Mouse (Mus musculus) liver, embryonic 15.5 days (tissue): Measurements from ENCODE around the gene Xirp2. TPM values are rescaled to one million over a fixed set of nuclear protein-coding genes. Genes with fewer than 3 reads are reported as not detected.
"Not testable (repeated sequence)": the region's sequence is repeated elsewhere in the genome, so short reads cannot be mapped to it uniquely, and the experiment has no call there.

Experiments
- ATAC-seq: fragments of 200-750 bp; cut with Nextera tagmentation; 2 replicates; pipeline ENCODE4 v1.8.0; 2017; ENCODE audit warnings: moderate number of reproducible peaks, mild to moderate bottlenecking, moderate library complexity; ENCODE audit not compliant: insufficient read depth
- H3K27ac ChIP-seq: fragments of 300-500 bp; sonication (generic); replicated peaks from 2 replicates; pipeline ENCODE4 v1.5.1; 2015; ENCODE audit warnings: mild to moderate bottlenecking, inconsistent platforms
- H3K27me3 ChIP-seq: fragments of 300-500 bp; sonication (generic); 2 replicates; pipeline ENCODE4 v1.6.1; 2015; ENCODE audit warnings: mild to moderate bottlenecking, inconsistent platforms
- H3K36me3 ChIP-seq: fragments of 300-500 bp; sonication (generic); replicated peaks from 2 replicates; pipeline ENCODE4 v1.6.1; 2015; ENCODE audit warnings: moderate library complexity, mild to moderate bottlenecking, inconsistent platforms
- H3K4me1 ChIP-seq: fragments of 300-500 bp; sonication (generic); replicated peaks from 2 replicates; pipeline ENCODE4 v1.6.1; 2015; ENCODE audit warnings: inconsistent platforms
- H3K4me2 ChIP-seq: fragments of 300-500 bp; sonication (generic); 2 replicates; pipeline ENCODE4 v1.6.1; 2015; ENCODE audit warnings: moderate library complexity, mild to moderate bottlenecking, inconsistent platforms
- H3K4me3 ChIP-seq: fragments of 300-500 bp; sonication (generic); replicated peaks from 2 replicates; pipeline ENCODE4 v1.5.1; 2015; ENCODE audit warnings: mild to moderate bottlenecking, inconsistent platforms
- H3K9ac ChIP-seq: fragments of 300-500 bp; sonication (generic); 2 replicates; pipeline ENCODE4 v1.6.1; 2015; ENCODE audit warnings: moderate library complexity, mild to moderate bottlenecking, inconsistent platforms
- H3K9me3 ChIP-seq: fragments of 300-500 bp; sonication (generic); replicated peaks from 2 replicates; pipeline ENCODE4 v1.6.1; 2016; ENCODE audit warnings: inconsistent platforms
- WGBS: fragments of 180-500 bp; shearing (Covaris S2); methylation state at CpG from one replicate; pipeline ENCODE4 v1.1.7; 2015; ENCODE audit warnings: mixed read lengths; ENCODE audit not compliant: insufficient replicate concordance; 5-methylcytosine and 5-hydroxymethylcytosine counted together
- polyA plus RNA-seq: library from polyadenylated mRNA; unstranded; fragments of >200 nt; fragmentation: Nextera tagmentation; extraction: Ambion mirVana; gene quantifications from 2 replicates; pipeline ENCODE4 v1.2.1, GENCODE M21; 2015

Xirp2 gene
- 0.01 TPM in 1 of 2 replicates, not detected in the other for polyA plus RNA-seq

- H3K4me2 ChIP-seq, result no peak within 1 kb of the TSS
- no peaks in the 10 kb centered on the region for H3K9me3 ChIP-seq
- no peak within 1 kb of the TSS for H3K9ac ChIP-seq
- H3K4me3 ChIP-seq, result no peak within 1 kb of the TSS
- H3K36me3 ChIP-seq, result no peaks in the 10 kb centered on the region
- no peaks in the 10 kb centered on the region for H3K27me3 ChIP-seq
- no peak within 1 kb of the TSS for H3K27ac ChIP-seq
- 55% methylated on average over 3 of the region's 3 CpGs for WGBS
- ATAC-seq, result no peak
- H3K4me1 ChIP-seq, result no peaks in the 10 kb centered on the region
Observed at GRCm38 (mm10) chr2:67445780-67446179, at the start of gene Xirp2. TSS of gene Xirp2 (plus strand) at chr2:67446002.

GRCm38 (mm10) chr2:67413425-67413824, 32.4 kb upstream of the Xirp2 start, which contains the start of gene Gm21830:
TSS of gene Gm21830 (plus strand) at chr2:67413725.
- H3K9ac ChIP-seq, ATAC-seq, H3K27ac ChIP-seq, H3K4me2 ChIP-seq, H3K9me3 ChIP-seq, H3K36me3 ChIP-seq, H3K27me3 ChIP-seq, H3K4me3 ChIP-seq, H3K4me1 ChIP-seq: not testable (repeated sequence)
- no CpG with 5 or more reads among the region's 1 CpGs for WGBS

- Histone ChIP-seq H3K9ac (no peak overlapping the region), H3K27ac (no peak overlapping the region), H3K9me3 (no peaks in the 10 kb centered on the region), H3K36me3 (no peaks in the 10 kb centered on the region), H3K4me2 (no peak overlapping the region), H3K4me3 (no peak overlapping the region), H3K27me3 (no peaks in the 10 kb centered on the region), H3K4me1 (no peaks in the 10 kb centered on the region)
- ATAC-seq, result no peak
Observed at GRCm38 (mm10) chr2:67420853-67421252, 24.9 kb upstream of the Xirp2 start.

DNA sequence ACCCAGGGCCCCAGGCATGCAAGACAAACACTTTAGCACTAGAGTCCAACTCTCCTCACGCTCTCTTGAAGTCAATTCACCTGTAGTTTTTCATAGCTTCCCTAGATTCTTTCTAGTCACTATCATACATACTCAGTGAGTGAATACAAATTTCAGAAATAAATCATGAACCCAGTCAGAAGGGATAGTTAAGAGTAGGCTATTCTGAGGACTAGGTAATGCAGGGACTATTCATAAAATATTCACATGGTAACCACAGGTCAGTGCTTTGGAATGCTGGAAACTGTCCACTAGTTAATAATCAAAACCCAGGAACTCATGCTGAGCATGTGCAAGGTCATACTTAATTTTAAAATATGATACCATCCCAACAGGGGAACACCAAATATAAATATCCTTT, 23.0 kb upstream of the Xirp2 start:
- Histone ChIP-seq H3K4me3 (no peak overlapping the region), H3K4me1 (no peaks in the 10 kb centered on the region), H3K36me3 (no peaks in the 10 kb centered on the region), H3K27ac (no peak overlapping the region), H3K9ac (no peak overlapping the region), H3K4me2 (no peak overlapping the region), H3K9me3 (no peaks in the 10 kb centered on the region), H3K27me3 (no peaks in the 10 kb centered on the region)
- 51% methylated on average over 1 of the region's 1 CpGs for WGBS
- ATAC-seq, result no peak

DNA sequence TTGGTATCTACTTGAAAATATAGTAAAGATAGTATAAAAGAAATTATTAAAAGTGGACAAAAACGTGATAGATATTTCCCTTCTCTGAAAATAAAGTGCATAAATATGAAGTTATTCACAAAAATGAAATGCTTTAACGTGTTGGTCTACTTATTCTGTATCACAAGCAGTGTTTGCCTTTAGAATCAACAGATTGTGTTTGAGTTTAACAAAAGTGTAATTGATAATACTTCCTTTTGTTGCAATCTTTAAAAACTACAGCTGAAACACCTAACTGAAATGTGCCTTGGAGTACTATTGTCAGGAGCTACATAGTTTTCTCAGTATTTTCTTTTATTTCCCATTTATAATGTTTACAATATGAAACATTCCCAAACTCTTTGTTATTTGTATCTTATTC, 12.7 kb upstream of the Xirp2 start, which contains the start of gene Gm26727:
Gene Gm26727, minus strand, starts transcription at position 101 of the 400 bp plus-strand sequence.
- no peak within 1 kb of the TSS for H3K4me3 ChIP-seq
- H3K9ac ChIP-seq, result no peak within 1 kb of the TSS
- no peak within 1 kb of the TSS for H3K27ac ChIP-seq
- H3K27me3 ChIP-seq, result no peaks in the 10 kb centered on the region
- ATAC-seq, result no peak
- no peaks in the 10 kb centered on the region for H3K36me3 ChIP-seq
- 31% methylated on average over 2 of the region's 2 CpGs for WGBS
- no peak within 1 kb of the TSS for H3K4me2 ChIP-seq
- H3K9me3 ChIP-seq, result no peaks in the 10 kb centered on the region
- H3K4me1 ChIP-seq, result no peaks in the 10 kb centered on the region

GRCm38 (mm10) chr2:67438309-67438708, 7.5 kb upstream of the Xirp2 start:
- H3K4me1 ChIP-seq, result no peaks in the 10 kb centered on the region
- H3K36me3 ChIP-seq, result no peaks in the 10 kb centered on the region
- no peak overlapping the region for H3K4me2 ChIP-seq
- H3K27me3 ChIP-seq, result no peaks in the 10 kb centered on the region
- 17% methylated on average over 8 of the region's 8 CpGs for WGBS
- no peak for ATAC-seq
- H3K27ac ChIP-seq, result no peak overlapping the region
- no peak overlapping the region for H3K9ac ChIP-seq
- H3K4me3 ChIP-seq, result no peak overlapping the region
- H3K9me3 ChIP-seq, result no peaks in the 10 kb centered on the region

DNA sequence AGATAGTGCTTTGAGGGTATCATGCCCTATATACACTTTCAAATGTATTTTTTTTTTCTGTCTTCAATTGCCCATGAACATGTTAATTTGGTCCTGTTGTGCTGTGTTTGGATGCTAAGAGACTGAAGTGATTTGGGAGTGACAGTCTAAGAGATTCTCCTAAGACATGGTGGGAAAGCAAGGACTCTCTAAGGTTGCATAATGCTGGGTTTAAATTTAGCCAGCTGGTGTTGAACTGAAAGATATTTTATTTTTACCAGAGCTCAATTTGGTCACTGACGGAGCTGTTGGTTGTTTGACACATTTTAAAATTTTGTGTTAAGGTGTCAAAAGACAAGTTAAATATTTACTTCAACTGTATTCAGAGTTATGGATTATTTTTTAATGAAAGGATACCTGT, 970 bp downstream of the Xirp2 start:
- 64% methylated on average over 1 of the region's 1 CpGs for WGBS
- Histone ChIP-seq H3K4me2 (no peak overlapping the region), H3K27me3 (no peaks in the 10 kb centered on the region), H3K27ac (no peak overlapping the region), H3K36me3 (no peaks in the 10 kb centered on the region), H3K4me3 (no peak overlapping the region), H3K9me3 (no peaks in the 10 kb centered on the region), H3K4me1 (no peaks in the 10 kb centered on the region), H3K9ac (no peak overlapping the region)
- ATAC-seq, result no peak

DNA sequence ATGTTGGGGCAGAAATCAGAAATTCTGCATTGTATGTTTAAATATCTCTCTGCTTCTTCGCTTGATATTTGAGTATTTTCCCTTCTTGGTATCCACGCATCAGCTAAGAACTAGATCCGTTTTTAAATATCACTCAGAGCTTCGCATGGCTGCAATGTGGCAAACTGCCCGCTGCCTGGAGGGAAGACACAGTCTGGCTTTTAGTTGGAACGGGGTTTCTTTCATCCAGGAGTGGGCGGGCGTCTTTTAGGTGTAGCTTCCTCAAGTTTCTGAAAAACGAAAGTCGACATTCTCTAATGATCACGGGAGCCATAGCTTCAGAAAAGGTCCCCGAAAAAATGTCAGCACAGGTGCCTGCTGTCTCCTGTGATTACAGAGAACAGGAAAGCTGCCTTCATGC, 1.4 kb downstream of the Xirp2 start:
- Histone ChIP-seq H3K4me1 (no peaks in the 10 kb centered on the region), H3K27ac (no peak overlapping the region), H3K4me2 (no peak overlapping the region), H3K4me3 (no peak overlapping the region), H3K9me3 (no peaks in the 10 kb centered on the region), H3K27me3 (no peaks in the 10 kb centered on the region), H3K9ac (no peak overlapping the region), H3K36me3 (no peaks in the 10 kb centered on the region)
- 54% methylated on average over 12 of the region's 12 CpGs for WGBS
- no peak for ATAC-seq

DNA sequence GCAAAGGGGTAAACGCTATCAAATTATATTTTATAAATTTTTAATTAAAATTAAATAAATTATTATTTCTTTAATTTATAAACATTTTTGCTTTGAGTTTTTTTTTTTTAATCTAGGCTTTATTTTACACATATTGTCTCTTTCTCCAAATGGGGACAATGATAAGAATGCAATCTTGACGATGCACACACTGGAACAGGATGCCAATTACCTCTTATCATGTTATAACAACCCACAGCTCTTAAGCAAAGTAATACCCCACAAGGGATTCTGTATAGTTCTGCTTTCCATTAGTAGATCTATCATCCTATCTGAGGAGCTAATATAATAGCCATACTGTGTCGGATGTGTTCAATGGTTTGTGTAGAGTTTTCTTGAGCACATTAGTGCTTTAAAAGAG, 15.1 kb downstream of the Xirp2 start:
- Histone ChIP-seq H3K27ac (no peak overlapping the region), H3K36me3 (no peaks in the 10 kb centered on the region), H3K4me1 (no peaks in the 10 kb centered on the region), H3K9me3 (no peaks in the 10 kb centered on the region), H3K9ac (no peak overlapping the region), H3K4me3 (no peak overlapping the region), H3K27me3 (no peaks in the 10 kb centered on the region), H3K4me2 (no peak overlapping the region)
- WGBS, result 38% methylated on average over 3 of the region's 3 CpGs
- no peak for ATAC-seq

- no peak for ATAC-seq
- no peak overlapping the region for H3K9ac ChIP-seq
- 61% methylated on average over 7 of the region's 7 CpGs for WGBS
- no peaks in the 10 kb centered on the region for H3K36me3 ChIP-seq
- H3K27me3 ChIP-seq, result no peaks in the 10 kb centered on the region
- no peaks in the 10 kb centered on the region for H3K4me1 ChIP-seq
- no peak overlapping the region for H3K4me3 ChIP-seq
- H3K9me3 ChIP-seq, result no peaks in the 10 kb centered on the region
- H3K27ac ChIP-seq, result no peak overlapping the region
- H3K4me2 ChIP-seq, result no peak overlapping the region
Observed at GRCm38 (mm10) chr2:67467036-67467435, 21.2 kb downstream of the Xirp2 start.

GRCm38 (mm10) chr2:67470030-67470429, 24.2 kb downstream of the Xirp2 start:
- not testable (repeated sequence) for ATAC-seq, H3K27ac ChIP-seq, H3K9ac ChIP-seq, H3K27me3 ChIP-seq, H3K9me3 ChIP-seq, H3K4me3 ChIP-seq, H3K36me3 ChIP-seq, H3K4me2 ChIP-seq, H3K4me1 ChIP-seq
- WGBS, result 54% methylated on average over 5 of the region's 5 CpGs

- no peak for ATAC-seq
- 13% methylated on average over 6 of the region's 6 CpGs for WGBS
- no peaks in the 10 kb centered on the region for H3K36me3 ChIP-seq
Observed at GRCm38 (mm10) chr2:67477753-67478152, 32.0 kb downstream of the Xirp2 start.

More at GRCm38 (mm10) chr2:67477753-67478152, 32.0 kb downstream of the Xirp2 start:
- no peak overlapping the region for H3K4me2 ChIP-seq
- no peaks in the 10 kb centered on the region for H3K9me3 ChIP-seq
- H3K9ac ChIP-seq, result no peak overlapping the region
- no peaks in the 10 kb centered on the region for H3K27me3 ChIP-seq
- no peak overlapping the region for H3K4me3 ChIP-seq
- no peak overlapping the region for H3K27ac ChIP-seq
- no peaks in the 10 kb centered on the region for H3K4me1 ChIP-seq
